Mouse (Mus musculus): ENCODE measurements around the gene Dnajc30.
"Not testable (repeated sequence)": the region's sequence is repeated elsewhere in the genome, so short reads cannot be mapped to it uniquely, and the experiment has no call there.

The Dnajc30 gene

DNA sequence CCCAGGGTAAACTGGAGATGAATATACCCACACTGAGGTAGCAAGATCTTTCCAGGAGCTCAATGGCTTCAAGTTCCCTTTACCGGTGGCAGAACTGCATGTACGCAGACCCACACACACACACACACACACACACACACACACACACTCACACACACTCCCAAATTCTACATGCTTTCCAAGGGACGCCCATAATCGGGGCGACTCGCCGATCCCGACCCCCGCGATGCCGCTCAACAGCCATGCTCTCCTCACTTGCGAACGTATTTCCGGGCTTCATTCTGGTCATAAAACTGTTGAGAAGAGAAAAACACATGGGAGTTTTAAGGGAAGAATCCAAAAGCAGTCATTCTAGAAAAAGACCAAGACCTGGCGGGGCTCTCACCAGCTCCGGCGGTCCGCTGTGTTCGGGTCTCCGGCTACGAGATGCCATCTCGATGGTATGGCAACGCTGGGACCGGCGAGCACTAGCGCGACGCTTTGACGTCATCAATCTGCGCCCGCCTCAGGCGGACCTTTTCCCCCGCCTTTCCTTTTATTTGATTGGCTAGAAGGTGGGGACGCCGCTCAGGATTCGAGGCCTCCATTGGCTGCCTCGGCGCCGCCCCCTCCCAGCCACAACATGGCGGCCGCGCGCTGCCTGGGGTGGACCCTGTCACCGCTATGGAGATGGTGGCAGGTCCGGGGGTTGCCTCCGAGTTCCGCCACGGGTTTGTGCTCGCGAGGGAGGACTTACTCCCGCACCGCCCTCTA lies at the start of gene Dnajc30:
Gene Dnajc30, plus strand, starts transcription at position 574 of the 753 bp plus-strand sequence.
- peak; percentile 99 for DNase-seq (ENCODE audit: low spot score)

DNA sequence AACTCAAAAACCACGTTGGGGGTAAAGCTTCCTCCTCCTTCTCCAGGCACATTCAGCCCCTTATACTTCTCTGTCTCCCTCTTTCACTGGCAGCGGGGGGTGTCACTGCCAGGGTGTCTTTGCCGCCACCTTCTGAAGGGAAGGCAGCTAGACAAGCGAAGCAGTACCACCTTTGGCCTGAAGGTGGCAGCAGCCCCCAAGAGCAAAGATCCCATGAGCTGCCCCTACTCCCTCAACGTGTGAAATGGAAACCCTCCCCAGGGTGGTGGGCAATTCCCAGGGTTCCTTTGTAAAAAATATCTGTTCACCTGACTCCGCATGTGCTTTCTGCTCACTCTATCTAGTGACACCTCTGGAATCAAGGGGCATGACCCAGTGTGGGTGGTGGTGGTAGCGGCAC lies 48.5 kb upstream of the Dnajc30 start:
- peak; percentile 89 for DNase-seq (ENCODE audit: low spot score)

DNA sequence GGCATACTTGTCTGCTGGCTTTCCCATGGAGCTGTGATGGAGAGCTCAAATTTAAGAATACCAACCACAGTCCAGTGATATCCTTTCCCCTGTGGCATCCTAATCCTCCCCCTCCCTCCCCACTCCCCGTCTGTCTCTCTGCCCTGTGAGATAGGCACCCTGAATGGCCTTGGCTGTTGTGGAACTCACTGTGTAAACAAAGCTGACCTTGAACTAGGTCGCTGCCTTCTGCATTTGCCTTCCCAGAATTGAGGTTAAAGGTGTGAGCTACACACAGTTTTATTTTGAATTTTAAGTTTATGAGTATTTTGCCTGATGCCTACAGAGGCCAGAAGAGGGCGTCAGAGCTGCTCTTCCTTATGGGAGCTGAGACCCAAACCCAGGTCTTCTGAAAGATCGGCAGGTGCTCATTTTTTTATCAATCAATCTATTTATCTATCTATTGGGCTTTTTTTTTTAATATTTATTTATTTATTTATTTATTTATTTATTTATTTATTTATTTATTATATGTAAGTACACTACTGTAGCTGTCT lies 47.7 kb upstream of the Dnajc30 start:
- DNase-seq (ENCODE audit: low spot score): no peak

DNA sequence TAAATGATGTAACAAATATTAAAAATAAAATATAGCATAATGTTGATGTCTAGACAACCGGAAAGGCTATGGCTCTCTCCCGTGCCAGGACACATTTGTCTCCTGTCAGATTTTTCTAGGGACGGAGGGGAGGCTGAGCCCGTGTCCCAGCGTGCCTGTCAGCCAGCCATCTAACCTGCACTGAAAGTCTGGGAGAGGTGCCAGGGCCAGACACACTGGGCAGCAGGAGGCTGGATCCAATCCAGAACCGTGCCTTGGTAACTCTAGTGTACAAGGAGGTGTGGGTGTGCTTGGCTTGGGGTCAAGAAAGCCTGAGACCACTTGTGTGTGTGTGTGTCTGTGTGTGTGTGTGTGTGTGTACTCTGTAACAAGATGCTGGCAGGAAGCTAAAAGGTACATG lies 42.2 kb upstream of the Dnajc30 start:
- peak; percentile 77 for DNase-seq (ENCODE audit: low spot score)

DNA sequence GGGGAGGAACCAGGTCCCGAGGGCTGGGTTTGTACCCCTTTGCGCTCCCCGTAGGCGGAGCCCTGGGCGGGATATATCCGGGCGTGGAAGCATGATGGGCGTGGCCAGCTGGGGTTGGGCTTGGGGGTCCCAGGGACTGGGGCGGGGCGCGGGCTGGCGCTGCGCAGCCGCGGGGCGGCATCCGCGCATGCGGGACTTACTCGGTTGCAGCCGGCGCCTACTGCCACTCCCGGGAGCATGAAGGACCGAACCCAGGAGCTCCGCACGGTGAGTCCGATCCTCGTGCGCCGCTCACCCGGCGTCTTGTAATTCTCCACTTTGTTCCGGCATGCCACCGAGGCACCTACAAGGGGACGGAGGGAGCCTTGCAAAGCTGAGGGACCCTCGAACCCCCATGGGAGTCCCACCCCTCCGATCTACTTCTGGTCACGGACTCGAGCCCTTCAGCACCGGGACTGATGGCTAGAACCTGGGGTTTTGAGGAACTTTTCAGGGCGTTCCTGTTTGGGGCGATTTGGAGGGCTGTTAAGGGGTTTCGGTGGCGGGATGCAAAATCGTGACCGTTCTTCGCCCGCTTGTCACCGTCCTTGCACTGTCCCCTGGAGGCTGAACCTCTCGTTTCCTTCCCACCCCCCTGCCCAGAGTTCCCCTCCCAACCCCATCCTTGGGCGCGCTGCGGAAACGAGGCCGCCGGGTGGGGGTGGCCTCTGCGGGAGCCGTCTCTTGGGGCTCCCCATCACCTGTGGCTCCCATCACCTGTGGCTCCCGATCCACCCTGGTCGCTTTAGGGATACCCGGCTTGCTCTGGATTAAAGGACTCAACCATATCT lies 40.4 kb upstream of the Dnajc30 start, which contains the start of gene Stx1a:
Gene Stx1a, plus strand, starts transcription at position 139 of the 830 bp plus-strand sequence.
- peak; percentile 65 for DNase-seq (ENCODE audit: low spot score)

DNA sequence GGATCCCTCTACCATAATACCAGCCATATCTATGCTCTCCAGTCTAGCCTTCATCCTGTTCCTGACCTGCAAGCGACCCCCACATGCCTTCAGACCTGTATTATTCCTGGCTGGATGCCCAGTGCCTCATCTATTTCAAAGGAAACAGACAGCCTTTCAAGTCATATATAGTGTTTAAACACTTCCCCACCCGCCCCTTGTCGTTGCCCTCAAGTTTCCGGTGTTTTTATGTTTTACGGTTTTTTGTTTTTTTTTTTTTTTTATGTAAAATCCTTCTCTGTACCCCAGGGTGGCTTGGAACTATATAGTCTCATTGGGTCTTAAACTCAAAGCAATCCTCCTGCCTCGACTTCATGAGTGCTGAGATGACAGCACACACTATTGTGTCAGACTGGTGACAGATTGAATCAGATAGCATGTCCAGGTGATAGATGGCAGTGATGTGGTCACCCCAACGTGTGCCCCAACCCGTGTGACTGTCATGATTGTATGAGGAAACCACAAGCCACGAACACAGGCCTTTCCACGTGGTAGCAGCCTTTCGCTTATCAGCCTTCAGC lies 39.3 kb upstream of the Dnajc30 start:
- no peak for DNase-seq (ENCODE audit: low spot score)

DNA sequence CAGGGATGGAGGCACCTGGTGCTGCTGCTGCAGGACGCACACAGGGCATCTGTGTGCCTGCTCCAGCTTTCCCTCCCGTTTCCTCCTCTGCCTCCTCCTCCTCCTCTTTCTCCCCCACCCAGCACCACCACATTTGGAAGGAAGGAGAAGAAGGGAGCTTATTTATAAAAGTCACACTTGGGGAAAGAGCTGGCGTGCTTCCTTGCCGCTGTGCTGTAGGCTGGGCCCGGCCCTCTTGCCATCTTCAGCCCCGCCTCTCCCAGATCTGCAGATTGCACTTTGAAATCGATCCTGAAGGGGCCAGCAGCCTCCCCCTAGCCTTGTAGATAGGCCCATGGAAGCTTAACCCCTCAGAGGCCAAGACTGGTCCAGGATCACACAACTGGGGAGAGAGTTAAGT lies 38.1 kb upstream of the Dnajc30 start:
- DNase-seq (ENCODE audit: low spot score): no peak

DNA sequence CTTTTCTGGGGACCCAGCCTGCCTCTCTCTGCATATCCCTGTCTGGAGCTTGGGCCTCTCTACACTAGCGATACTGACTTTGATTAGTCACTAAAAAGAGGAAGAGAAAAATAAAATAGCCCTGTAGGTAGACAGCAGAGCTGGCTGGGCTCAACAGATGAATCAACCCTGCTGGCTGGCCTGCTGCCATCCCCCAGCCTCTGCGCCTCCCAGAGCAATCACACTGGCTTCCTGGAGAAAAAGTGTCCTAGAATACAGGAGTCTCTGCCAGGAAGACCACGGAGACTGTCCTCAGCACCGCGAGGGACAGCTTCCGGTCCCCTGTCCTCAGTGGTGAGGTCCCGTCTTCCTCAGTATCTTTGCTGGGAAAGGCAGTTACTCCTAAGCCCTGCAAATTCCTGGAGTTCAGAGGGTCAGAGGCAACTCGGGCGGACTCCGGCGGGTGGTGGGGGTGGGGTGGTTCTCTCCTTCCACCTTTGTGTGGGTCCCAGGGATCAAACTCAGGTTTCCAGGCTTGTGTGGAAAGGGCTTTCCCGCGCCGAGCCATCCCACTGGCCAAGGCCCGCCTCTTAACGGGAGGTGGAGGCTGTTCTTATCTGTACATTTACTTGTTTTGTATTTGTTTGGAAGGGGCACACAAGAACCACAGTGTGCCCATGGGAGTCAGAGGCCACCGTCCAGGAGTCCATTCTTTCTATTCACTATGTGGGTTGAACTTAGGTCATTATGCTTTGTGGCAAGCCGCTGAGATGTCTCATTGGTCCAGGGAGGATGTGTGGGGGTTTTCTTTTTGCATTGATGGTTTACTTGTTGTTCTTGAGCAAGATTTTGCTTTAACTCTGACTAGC lies 34.8 kb upstream of the Dnajc30 start:
- DNase-seq (ENCODE audit: low spot score): peak; percentile 39

DNA sequence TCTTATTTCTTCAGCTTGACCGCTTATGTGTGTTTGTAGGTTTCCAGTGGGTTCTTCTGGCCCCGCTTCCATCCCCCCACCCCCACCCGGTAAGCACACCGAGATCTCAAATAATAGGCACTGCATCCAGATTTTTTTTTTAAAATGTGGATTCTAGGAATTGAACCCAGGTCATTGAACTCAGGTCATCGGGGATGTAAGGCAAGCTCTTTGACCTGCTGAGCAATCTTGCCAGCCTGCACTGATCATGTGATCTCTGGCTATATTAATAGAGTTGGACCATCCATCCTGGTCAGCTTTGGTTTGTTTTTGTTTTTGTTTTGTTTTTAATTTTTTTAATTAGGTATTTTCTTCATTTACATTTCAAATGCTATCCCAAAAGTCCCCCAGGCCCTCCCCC lies 31.4 kb upstream of the Dnajc30 start:
- no peak for DNase-seq (ENCODE audit: low spot score)

DNA sequence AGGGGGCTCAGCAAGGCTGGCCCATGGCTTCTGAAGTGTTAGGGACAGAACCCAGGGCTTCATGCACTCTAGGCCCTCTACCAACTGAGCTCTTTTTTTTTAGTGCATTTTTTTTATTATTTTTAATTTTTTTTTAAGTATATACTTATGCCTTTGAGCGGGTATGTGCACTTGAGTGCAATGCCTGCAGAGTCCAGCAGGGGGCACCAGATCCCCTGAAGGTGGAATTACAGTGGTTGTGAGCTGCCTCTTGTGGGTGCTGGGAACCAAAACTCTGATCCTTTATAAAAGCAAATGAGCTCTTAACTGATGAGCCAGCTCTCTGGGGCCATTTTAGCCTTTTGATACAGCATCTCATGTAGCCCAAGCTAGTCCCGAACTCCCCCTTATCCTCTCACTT lies 29.4 kb upstream of the Dnajc30 start:
- no peak for DNase-seq (ENCODE audit: low spot score)

DNA sequence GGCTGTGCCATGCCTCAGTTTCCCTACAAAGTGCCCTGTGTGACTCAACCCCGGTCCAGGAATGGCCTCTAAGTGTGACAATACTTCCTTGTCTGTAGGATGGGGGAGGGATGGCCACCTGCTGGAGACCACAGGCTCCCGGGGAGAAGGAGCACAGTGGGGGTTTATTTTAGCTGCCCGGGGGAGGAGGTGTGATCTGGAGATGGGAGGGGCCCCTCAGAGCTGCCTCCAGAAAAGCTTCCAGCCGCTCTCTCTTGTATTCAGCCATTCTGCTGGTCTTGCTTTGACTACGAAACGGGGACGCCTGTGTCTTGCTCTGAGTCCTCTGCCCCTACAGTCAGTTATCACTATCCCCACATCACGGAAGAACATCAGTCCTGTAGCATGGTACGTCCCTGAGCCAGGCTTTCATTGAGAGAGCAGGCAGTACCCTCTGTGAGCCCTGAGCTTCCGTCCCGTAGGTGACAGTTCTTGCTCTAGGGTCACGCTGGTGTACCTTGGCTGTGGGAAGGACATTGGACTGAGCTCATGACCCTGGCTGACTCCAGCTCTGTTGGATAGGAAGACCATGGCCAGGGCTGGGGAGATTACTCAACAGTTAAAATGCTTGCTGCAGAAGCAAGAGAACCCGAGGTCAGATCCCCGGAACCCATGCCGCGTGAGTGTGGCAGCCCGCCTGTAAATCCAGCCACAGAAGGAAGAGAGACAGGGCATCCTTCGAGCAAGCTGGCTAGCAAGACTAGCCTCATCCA lies 28.2 kb upstream of the Dnajc30 start:
- DNase-seq (ENCODE audit: low spot score): no peak

DNA sequence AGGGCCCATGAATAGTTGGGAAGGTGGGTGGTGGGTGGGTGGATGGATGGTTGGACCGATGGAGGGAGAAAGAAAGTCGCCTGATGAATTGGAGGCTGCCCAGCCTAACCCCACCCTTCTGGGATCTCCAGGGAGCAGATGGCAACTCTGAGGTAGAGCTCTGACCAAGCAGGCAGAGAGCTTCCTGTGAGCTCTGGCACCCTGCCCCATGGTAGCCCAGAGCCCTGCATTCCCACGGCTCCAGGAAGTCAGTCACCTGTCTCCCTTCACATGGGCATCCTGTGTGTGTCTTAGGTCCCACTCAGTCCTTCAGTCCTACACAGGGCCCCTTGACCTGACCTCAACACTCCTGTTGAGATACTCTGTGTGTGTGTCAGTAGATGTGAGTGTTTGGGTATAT lies 26.1 kb upstream of the Dnajc30 start:
- no peak for DNase-seq (ENCODE audit: low spot score)

DNA sequence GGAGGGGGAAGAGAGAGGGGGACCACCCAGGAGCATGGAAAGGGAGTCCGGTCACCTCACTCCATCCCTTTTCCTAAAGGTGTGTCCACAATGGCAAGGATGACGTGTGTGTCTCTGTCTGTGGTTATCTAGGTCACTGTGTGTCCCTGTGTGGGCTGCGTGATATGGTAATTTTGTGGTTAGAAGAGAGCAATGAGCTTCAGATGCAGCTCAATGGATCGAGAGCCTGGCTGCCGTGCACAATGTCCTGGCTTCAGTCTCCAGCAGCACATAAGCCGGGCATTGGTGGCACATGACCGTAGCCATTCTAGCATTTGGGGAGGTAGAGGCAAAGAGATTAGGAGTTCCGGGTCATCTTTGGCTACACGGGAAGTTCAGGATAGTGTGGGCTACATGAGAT lies 24.5 kb upstream of the Dnajc30 start:
- no peak for DNase-seq (ENCODE audit: low spot score)

DNA sequence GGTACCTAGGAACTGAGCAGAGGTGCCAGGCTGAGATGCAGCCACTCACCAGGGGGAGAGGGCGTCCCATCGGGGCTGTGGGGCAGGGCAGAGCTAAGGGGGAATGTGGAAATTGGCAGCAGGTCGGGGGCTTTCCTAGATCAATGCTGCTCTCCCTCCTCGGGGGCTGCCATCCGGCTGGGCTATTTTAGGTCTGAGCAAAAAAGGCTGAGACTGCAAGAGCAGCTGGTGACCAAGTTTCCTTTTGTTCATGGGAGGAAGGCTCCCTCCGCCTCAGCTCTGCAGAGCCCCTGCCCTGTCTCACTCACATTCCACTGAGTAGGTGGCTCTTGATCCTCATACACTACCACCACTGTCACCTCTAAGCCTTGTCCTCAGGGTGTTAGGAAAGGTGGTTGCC lies 23.9 kb upstream of the Dnajc30 start:
- DNase-seq (ENCODE audit: low spot score): no peak

DNA sequence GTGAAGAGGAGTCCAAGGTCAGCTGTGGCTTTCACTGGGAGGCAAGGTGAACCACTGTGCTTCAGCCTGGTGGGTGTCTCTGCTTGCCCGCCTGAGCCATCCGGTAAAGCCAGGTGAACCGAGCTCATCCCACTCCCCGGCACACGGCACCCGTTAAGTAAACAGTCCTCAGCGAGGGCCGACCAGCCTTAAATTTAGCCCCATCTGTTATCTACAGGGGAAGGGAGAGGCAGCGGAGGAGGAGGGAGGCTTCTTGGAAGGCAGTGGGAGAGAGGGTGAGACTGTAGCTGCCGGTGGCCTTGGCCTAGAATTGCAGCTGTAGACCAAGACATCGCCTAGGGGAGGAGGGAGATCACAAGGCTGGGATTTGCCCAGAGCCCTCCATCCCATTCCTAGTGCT lies 23.2 kb upstream of the Dnajc30 start:
- no peak for DNase-seq (ENCODE audit: low spot score)

DNA sequence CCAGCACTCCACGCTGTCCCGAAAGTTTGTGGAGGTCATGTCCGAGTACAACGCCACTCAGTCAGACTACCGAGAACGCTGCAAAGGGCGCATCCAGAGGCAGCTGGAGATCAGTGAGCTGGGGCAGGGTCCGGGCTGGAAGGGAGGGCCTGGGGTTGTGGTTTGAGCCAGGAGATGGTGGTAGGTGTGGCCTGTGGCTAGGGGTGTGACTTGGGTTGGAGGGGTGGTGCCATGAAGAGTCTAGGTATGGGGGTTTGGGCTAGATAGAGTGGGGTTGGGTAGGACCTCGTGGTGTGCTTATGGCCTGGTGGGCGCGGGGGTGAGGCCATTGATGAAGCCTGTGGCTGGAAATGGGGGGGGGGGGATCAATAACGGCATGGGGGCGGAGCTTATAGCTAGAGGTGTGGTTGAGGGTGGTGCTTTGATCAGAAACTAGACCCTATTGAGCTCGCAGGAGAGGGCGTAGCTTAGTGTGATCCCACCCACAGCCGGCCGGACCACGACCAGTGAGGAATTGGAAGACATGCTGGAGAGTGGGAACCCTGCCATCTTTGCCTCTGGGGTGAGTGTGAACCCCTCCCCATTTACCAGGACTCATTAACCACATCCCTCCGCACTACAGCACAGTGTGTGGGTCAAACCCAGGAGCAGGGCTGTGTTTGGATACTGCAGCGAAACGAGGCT lies 21.8 kb upstream of the Dnajc30 start:
- no peak for DNase-seq (ENCODE audit: low spot score)

DNA sequence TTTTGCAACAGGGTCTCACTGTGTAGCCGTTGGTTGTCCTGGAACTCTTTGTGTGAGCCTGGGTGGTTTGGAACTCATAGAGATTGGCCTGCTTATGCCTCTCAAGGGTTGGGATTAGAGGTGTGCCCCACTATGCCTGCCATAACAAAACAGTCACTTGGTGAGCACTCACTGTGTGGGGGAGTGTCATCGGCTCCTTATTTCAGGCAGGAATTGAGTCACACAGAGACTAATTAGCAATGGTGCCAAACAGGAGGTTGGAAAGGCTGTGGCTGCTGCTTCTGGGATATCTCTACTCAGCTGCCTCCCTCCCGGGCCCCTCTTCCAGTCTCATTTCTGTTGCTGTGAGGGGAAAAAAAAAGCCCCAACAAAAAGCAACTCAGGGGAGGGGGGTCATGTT lies 19.4 kb upstream of the Dnajc30 start:
- no peak for DNase-seq (ENCODE audit: low spot score)

DNA sequence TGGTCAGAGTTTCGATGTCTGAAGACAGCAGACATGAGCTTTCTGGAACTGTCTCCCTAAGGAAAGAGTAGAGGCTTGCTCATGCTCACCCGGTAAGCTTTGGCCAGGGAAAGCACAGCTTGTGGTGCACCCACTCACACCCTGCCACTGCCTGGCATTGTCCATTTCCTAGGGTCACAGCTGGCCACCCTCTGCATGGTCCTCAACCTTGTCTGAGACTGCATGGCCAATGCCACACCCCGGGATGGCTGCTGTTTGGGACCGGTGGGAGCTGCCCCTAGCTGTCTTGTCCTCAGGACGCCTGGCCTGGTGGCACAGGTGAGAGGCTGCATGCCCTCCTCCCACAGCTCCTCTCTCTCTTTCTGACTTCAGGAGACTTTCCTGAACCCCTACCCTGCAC lies 15.5 kb upstream of the Dnajc30 start:
- DNase-seq (ENCODE audit: low spot score): no peak

DNA sequence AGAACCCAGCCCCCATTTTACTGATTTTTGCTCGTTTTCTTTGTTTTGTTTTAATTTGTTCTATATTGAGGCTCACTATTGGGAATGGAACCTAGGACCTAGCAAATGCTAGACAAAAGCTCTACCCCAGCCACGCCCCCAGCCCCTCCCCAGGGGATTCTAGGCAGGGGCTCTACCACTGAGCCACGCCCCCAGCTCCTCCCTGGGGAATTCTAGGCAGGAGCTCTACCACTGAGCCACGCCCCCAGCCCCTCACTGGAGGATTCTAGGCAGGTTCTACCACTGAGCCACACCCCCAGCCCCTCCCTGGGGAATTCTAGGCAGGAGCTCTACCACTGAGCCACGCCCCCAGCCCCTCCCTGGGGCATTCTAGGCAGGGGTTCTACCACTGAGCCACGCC lies 14.7 kb upstream of the Dnajc30 start:
- DNase-seq (ENCODE audit: low spot score): not testable (repeated sequence)

DNA sequence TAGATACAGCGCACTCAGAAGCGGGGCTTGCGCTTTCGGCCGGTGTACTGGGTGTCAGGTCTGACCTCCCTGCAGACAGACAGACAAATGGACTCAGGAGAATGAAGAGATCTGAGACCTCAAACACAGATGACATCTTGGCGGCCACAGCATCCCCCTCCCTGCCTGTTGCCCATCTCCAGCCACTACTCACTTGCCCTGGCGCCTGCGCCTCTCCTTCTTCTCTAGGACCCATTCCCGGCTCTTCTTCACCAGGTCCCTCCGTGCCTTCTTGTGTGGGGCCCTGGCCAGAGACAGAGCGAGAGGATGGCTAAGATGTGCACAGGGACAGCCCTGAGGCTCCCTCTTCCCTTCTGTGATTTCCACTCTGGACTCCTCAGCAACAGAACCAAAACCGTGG lies 10.6 kb upstream of the Dnajc30 start:
- no peak for DNase-seq (ENCODE audit: low spot score)

DNA sequence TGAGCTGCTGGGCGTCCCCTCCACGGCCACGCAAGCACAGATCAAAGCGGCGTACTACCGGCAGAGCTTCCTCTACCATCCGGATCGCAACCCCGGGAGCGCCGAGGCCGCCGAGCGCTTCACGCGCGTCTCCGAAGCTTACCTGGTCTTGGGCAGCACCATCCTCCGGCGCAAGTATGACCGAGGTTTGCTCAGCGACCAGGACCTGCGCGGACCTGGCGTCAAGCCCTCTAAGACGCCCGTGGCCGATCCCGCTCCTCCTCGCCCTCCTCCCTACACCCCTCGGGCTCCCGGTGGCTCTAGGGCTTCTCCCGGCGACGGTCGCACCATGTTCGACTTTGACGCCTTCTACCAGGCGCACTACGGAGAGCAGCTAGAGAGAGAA lies 372 bp downstream of the Dnajc30 start:
- peak; percentile 22 for DNase-seq (ENCODE audit: low spot score)
